Mouse (Mus musculus) stomach, postnatal 0 days (tissue): ENCODE measurements around the gene Gm17359.

Source experiments
- CTCF ChIP-seq: IDR thresholded peaks from 2 replicates; pipeline ENCODE4 v1.5.1; 2016; ENCODE audit warnings: antibody characterized with exemption, low read depth, mild to moderate bottlenecking, moderate library complexity
- EP300 ChIP-seq: optimal IDR thresholded peaks from 2 replicates; pipeline ENCODE3; 2016; ENCODE audit warnings: antibody characterized with exemption

- TF ChIP-seq CTCF (no peak), EP300 (no peak)
Observed at GRCm38 (mm10) chr3:79491614-79492013, 155.2 kb downstream of the Gm17359 start.
